Mouse (Mus musculus) hindbrain, embryonic 11.5 days (tissue): ENCODE results near the gene Mtg1. TPM values are rescaled to one million over a fixed set of nuclear protein-coding genes. Genes with fewer than 3 reads are reported as not detected.

Source experiments
- ATAC-seq: fragments of 200-750 bp; cut with Nextera tagmentation; 2 replicates; pipeline ENCODE4 v1.8.0; 2017; ENCODE audit warnings: mild to moderate bottlenecking, moderate TSS enrichment, moderate library complexity; ENCODE audit not compliant: low FRiP score
- DNase-seq: peaks from one replicate; pipeline ENCODE4 v3.0.0-alpha.2; 2015; ENCODE audit warnings: low spot score
- H3K27ac ChIP-seq: fragments of 300-500 bp; sonication (generic); 2 replicates; pipeline ENCODE4 v1.5.1; 2014; ENCODE audit warnings: mild to moderate bottlenecking, low read depth, low read length
- H3K27me3 ChIP-seq: fragments of 300-500 bp; sonication (generic); 2 replicates; pipeline ENCODE4 v1.6.1; 2014; ENCODE audit warnings: mild to moderate bottlenecking, low read length, moderate library complexity, mixed read lengths; ENCODE audit not compliant: control insufficient read depth, insufficient read depth
- H3K36me3 ChIP-seq: fragments of 300-500 bp; sonication (generic); 2 replicates; pipeline ENCODE4 v1.6.1; 2014; ENCODE audit warnings: mild to moderate bottlenecking, low read length, moderate library complexity, mixed read lengths; ENCODE audit not compliant: control insufficient read depth, insufficient read depth
- H3K4me1 ChIP-seq: fragments of 300-500 bp; sonication (generic); replicated peaks from 2 replicates; pipeline ENCODE4 v1.6.1; 2014; ENCODE audit warnings: low read length, mixed read lengths; ENCODE audit not compliant: control insufficient read depth, insufficient read depth
- H3K4me2 ChIP-seq: fragments of 300-500 bp; sonication (generic); replicated peaks from 2 replicates; pipeline ENCODE4 v1.6.1; 2014; ENCODE audit warnings: mild to moderate bottlenecking, low read depth, low read length
- H3K4me3 ChIP-seq: fragments of 300-500 bp; sonication (generic); 2 replicates; pipeline ENCODE4 v1.5.1; 2014; ENCODE audit warnings: low read depth, low read length
- H3K9ac ChIP-seq: fragments of 300-500 bp; sonication (generic); 2 replicates; pipeline ENCODE4 v1.6.1; 2014; ENCODE audit warnings: low read depth, low read length
- H3K9me3 ChIP-seq: fragments of 300-500 bp; sonication (generic); 2 replicates; pipeline ENCODE4 v1.6.1; 2016; ENCODE audit warnings: low read length; ENCODE audit not compliant: control insufficient read depth
- WGBS: fragments of 180-500 bp; shearing (Covaris S2); extraction: QIAGEN DNeasy Blood & Tissue Kit; methylation state at CpG from one replicate; pipeline ENCODE4 v1.1.7; 2014; 5-methylcytosine and 5-hydroxymethylcytosine counted together
- polyA plus RNA-seq: library from polyadenylated mRNA; unstranded; fragments of >200 nt; fragmentation: Nextera tagmentation; extraction: Ambion mirVana; gene quantifications from 2 replicates; pipeline ENCODE4 v1.2.1, GENCODE M21; 2014

Mtg1 gene
- polyA plus RNA-seq, 1 experiment from 2014 or later = 22.0 TPM

DNA sequence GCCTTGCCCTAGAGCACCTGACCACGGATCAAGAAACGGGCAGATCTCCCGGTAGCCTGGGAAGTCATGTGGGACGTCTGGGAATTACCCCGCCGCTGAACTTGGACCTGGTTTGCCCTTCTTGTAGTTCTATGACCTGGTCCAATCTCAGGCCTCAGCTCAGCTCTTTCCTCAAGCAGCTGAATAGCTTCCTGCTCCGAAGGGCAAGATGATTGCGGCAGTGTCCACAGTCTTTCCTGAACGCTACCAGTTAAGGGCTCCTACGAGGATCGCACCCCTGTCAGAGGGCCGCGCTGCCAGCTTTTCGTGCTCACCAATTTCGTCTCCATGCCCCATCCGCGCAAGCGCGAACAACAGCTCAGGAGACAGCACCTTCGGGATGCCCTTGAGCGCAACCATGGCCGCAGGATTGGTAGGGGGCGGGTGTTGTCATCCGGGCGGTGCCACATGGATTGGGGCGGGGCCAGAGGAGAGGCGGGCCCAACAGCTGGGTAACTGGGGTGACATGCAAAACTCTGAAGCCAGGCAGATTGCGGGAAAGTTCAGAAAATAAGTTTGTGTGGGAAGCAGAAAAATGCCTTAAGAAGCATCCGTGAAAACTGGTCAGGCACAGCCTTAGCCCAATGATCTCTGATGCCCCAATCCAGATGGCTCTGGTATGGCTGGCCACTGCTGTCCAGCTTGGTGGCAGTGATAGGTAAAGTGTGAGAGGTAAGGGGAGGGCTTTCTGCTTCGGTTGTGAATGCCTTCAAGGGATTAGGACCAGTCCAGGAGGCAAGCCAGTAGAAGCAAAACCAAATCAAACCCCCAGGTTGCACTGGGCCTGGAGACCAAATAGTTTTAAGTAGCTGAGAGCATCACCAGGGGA is 35.1 kb upstream of the Mtg1 start, which contains the start of gene Fuom:
Gene Fuom, minus strand, starts transcription at position 449 of the 868 bp plus-strand sequence.
- Histone ChIP-seq H3K4me1 (no peaks in the 10 kb centered on the region), H3K9ac (peak within 1 kb of the TSS; percentile 59), H3K36me3 (peaks cover 3% of the 10 kb centered on the region; the same call in 1 of the 2 replicates), H3K27me3 (no peaks in the 10 kb centered on the region), H3K9me3 (no peaks in the 10 kb centered on the region), H3K4me2 (peak within 1 kb of the TSS; percentile 83), H3K4me3 (peak within 1 kb of the TSS; percentile 30), H3K27ac (no peak within 1 kb of the TSS)
- DNase-seq = peak; percentile 78
- WGBS = 3% methylated on average over 30 of the region's 30 CpGs
- ATAC-seq = peak; percentile 91

GRCm38 (mm10) chr7:140104009-140104408 is 33.4 kb upstream of the Mtg1 start:
- Histone ChIP-seq H3K4me2 (no peak overlapping the region), H3K4me1 (no peaks in the 10 kb centered on the region), H3K9ac (no peak overlapping the region), H3K9me3 (no peaks in the 10 kb centered on the region), H3K36me3 (peaks cover 3% of the 10 kb centered on the region; the same call in 1 of the 2 replicates), H3K27ac (no peak overlapping the region), H3K4me3 (no peak overlapping the region), H3K27me3 (no peaks in the 10 kb centered on the region)
- WGBS = 84% methylated on average over 4 of the region's 4 CpGs
- DNase-seq (no peak), ATAC-seq (no peak)

- Histone ChIP-seq H3K27me3 (no peaks in the 10 kb centered on the region), H3K4me2 (no peak overlapping the region), H3K36me3 (peaks cover 10% of the 10 kb centered on the region), H3K4me1 (no peaks in the 10 kb centered on the region), H3K27ac (no peak overlapping the region), H3K9me3 (no peaks in the 10 kb centered on the region), H3K4me3 (no peak overlapping the region), H3K9ac (no peak overlapping the region)
- 65% methylated on average over 3 of the region's 3 CpGs for WGBS
- DNase-seq = no peak
- no peak for ATAC-seq
Measured at GRCm38 (mm10) chr7:140111943-140112342, 25.4 kb upstream of the Mtg1 start.

DNA sequence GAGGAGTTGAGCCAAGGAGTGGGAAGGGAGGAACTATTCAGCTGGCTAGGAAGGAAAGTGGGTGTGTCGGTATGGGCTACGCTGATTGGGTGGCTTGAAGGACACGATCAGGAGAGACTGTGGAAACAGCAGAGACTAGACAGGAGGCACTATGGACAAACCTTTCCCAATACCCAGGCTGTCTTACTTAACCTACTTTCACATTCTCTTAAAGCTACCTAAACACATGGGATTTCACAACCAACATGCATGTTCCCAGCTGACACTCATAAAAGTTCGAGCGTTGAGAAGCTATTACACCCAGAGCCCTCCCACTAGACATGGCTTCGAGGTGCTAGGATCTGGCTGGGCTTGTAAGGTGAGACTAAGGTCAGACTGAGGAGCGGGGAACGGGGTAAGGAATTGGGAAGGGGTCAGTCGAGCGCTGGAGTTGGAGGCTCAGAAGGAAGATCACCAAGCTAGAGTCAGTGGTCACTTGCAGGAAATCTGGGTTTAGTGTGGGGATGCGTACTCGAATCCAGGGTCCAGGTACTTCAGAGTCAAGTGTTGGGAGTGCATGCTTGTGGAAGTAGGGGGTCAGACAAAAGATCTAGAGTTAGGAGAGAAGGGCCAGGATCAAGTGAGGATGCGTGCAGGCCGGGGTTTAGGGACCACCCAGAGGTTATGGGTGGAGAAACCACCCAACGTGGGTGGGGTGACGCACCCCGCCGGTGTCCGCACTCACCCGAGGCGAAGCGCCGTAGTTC is 21.6 kb upstream of the Mtg1 start, which contains the start of gene Paox:
Gene Paox, plus strand, starts transcription at position 217 of the 746 bp plus-strand sequence.
- ATAC-seq = peak; percentile 79
- peak; percentile 38 for DNase-seq
- H3K27ac ChIP-seq = peak within 1 kb of the TSS; percentile 61; the same call in 1 of the 2 replicates

DNA sequence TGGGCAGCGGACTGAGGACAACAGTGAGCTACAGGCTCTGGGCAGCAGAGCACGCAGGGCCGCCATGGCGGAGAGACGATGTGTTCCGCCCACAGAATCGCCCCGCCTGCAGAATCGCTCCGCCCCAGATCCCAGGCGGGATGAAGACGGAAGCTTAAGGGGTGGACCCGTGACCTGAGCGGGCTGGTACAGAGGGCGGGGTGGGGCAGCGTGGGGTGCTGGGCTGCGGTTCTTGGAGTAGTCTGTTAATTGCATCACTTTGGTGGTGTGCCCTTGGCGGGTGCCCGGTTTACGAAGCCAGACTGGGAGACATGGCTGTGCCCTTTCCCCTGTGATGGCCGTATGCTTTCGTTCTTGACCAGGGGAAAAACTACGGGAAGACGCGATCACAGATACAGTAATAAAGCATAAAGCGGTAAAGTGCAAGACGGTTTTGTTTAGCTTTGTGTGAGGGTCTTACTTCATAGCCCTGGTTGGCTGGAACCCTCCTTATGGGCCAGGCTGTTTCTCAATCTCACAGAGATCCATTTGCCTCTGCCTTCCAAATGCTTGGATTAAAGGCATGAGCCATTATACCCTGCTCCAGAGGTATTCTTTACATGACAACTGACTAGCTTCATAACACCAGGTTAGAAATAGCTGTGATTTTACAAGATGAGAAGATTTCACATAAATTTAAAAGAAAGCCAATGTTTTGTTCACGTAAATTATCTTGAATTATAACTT is 20.9 kb upstream of the Mtg1 start, which contains the start of gene Echs1:
Gene Echs1, minus strand, starts transcription at position 148 of the 726 bp plus-strand sequence.
- DNase-seq (peak; percentile 85), ATAC-seq (peak; percentile 95)
- H3K9me3 ChIP-seq = no peaks in the 10 kb centered on the region
- H3K9ac ChIP-seq = peak within 1 kb of the TSS; percentile 86
- no peaks in the 10 kb centered on the region for H3K4me1 ChIP-seq
- peak within 1 kb of the TSS; percentile 75 for H3K4me3 ChIP-seq
- H3K27ac ChIP-seq = peak within 1 kb of the TSS; percentile 61; the same call in 1 of the 2 replicates
- peak within 1 kb of the TSS; percentile 76 for H3K4me2 ChIP-seq
- H3K36me3 ChIP-seq = no peaks in the 10 kb centered on the region
- 4% methylated on average over 28 of the region's 28 CpGs for WGBS
- H3K27me3 ChIP-seq = no peaks in the 10 kb centered on the region

More for the DNA sequence above, 21.6 kb upstream of the Mtg1 start, which contains the start of gene Paox:
- Histone ChIP-seq H3K27me3 (no peaks in the 10 kb centered on the region), H3K4me1 (no peaks in the 10 kb centered on the region), H3K9ac (peak within 1 kb of the TSS; percentile 86), H3K4me2 (peak within 1 kb of the TSS; percentile 76), H3K4me3 (peak within 1 kb of the TSS; percentile 75), H3K9me3 (no peaks in the 10 kb centered on the region), H3K36me3 (no peaks in the 10 kb centered on the region)
- WGBS = 3% methylated on average over 23 of the region's 23 CpGs

- Histone ChIP-seq H3K4me1 (no peaks in the 10 kb centered on the region), H3K4me3 (no peak overlapping the region), H3K9me3 (no peaks in the 10 kb centered on the region), H3K4me2 (no peak overlapping the region), H3K27ac (no peak overlapping the region), H3K36me3 (no peaks in the 10 kb centered on the region), H3K9ac (no peak overlapping the region), H3K27me3 (no peaks in the 10 kb centered on the region)
- no peak for ATAC-seq
- no peak for DNase-seq
- WGBS = 90% methylated on average over 2 of the region's 2 CpGs
Measured at GRCm38 (mm10) chr7:140120484-140120883, 16.9 kb upstream of the Mtg1 start.

- 79% methylated on average over 13 of the region's 13 CpGs for WGBS
- Histone ChIP-seq H3K27me3 (no peaks in the 10 kb centered on the region), H3K27ac (no peak overlapping the region), H3K9me3 (no peaks in the 10 kb centered on the region), H3K4me2 (no peak overlapping the region), H3K36me3 (no peaks in the 10 kb centered on the region), H3K4me1 (no peaks in the 10 kb centered on the region), H3K4me3 (no peak overlapping the region), H3K9ac (no peak overlapping the region)
- no peak for ATAC-seq
- no peak for DNase-seq
Measured at GRCm38 (mm10) chr7:140121338-140121910, 15.9 kb upstream of the Mtg1 start.

GRCm38 (mm10) chr7:140122765-140123164 is 14.6 kb upstream of the Mtg1 start:
- DNase-seq (no peak), ATAC-seq (no peak)
- Histone ChIP-seq H3K9ac (no peak overlapping the region), H3K27me3 (no peaks in the 10 kb centered on the region), H3K27ac (no peak overlapping the region), H3K36me3 (no peaks in the 10 kb centered on the region), H3K9me3 (no peaks in the 10 kb centered on the region), H3K4me1 (no peaks in the 10 kb centered on the region), H3K4me2 (no peak overlapping the region), H3K4me3 (no peak overlapping the region)
- 42% methylated on average over 4 of the region's 4 CpGs for WGBS
